Mouse (Mus musculus) urinary bladder, postnatal 36 days (tissue): ENCODE results near the gene Tnfaip3.

Experiments
- DNase-seq, 2 experiments: peaks; one replicate each; pipeline ENCODE4 v3.0.0; 2022; ENCODE audit warnings: low spot score in 2 of 2, mixed read lengths in 1 of 2

The Tnfaip3 gene

DNA sequence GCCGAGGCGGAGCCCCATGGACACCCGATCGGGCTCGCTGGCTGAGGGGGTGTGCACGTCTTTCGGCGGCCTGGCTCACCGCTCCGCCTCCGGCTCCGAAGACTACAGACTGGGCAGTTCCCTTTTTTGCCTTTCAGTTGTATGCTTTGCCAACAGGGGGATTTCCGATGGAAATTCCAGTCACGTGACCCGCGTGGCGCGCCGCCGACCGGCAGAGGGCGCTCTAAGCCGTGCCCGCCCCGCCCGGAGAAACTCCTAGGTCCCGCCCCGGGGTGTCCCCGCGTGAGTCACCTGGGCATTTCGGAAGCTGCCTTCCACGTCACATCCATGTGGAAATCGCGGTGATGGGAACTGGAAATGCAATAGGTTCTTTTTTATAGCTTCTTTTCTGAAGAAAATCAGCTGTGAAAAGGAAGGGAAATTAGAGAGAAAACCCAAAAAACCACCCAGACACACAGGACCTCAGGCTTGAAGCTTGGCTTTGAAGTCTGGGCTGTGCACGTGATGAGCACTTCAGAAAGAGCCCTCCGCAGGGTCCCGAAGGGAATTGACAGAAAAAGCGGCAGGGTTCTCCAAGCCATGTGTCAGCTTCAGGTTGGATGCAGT lies at the start of gene Tnfaip3:
Tnfaip3 (minus strand) TSS at position 401 of the 606 bp plus-strand sequence.
- peak; percentile 97 to 98 for DNase-seq

GRCm38 (mm10) chr10:19064651-19065601 lies 49.5 kb upstream of the Tnfaip3 start:
- DNase-seq, result no peak

DNA sequence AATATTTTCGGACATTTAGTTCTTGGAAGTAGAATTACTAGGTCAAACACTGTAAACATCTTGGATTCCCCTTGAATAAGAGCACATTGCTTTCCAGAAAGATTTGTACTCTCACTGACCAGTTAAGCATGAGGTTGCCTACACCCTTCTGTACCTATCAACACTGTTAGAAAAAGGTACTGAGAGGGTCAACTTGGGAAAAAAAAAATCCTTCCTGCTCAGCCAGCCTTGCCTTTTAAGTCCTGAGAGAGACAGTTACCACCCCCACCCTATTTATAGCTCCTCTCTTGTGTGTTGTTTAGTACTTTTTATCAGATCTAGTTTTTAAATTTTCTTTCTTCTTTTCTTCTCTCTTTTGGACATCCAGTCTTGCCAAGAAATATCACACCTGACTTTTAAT lies 48.2 kb upstream of the Tnfaip3 start:
- DNase-seq, result no peak

DNA sequence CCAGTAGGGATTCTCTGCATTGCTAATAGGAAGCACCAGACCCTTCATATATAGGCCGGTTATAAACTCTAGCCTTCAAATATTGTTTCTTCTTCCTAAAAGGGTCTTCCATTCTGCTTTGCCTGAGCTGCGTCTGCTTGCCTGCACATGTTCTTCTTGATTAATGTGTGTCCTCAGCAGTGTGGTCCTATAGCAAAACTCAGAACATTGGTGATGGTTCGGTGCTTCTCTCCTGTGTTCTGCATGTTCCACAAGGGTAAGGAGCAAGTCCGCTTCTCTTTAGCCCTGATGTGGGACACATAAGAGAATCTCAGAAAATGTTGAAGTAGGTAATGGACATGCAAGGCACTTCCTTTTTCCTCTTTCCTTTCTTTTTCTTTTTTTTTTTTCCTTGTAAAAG lies 47.8 kb upstream of the Tnfaip3 start:
- no peak for DNase-seq

GRCm38 (mm10) chr10:19062098-19062905 lies 46.8 kb upstream of the Tnfaip3 start:
- peak in 1 of 2 experiments; percentile 9 for DNase-seq

DNA sequence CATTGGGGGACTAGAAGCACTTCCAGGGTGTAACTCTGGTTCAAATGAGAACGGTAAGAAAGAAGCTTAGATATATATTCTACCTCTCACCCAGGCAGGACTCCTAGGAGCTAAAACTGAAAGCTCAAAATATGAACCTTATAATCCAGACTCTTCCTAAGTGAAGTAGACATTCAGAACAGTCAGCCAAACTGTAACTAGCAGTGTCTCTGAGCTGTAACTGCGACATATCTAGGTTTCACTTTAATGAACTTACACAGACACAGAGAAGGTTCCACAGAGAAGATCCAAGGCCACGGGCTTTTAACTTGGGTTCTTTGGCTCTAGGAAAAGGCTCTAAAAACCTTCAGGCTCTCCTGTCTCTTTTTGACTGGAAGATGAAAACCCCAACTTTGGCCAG lies 45.7 kb upstream of the Tnfaip3 start:
- no peak for DNase-seq

DNA sequence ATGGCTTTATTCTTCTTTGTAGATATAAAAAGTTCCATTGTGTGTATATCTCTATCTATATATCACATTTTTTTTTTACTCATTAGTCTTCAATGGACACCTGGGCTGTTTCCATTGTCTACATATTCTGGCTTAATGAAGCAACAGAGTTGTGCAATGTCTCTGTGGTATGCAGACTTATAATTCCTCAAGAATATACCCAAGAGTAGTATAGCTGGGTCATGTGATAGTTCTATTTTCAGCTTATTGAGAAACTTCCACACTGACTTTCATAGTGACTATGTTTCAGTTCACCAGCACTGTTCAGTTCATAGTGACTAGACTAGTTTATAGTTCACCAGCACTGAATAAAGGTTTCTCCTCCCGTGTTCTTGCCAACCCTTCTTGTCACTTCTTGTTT lies 38.1 kb upstream of the Tnfaip3 start:
- no peak for DNase-seq

GRCm38 (mm10) chr10:19045986-19046385 lies 30.5 kb upstream of the Tnfaip3 start:
- DNase-seq, result no peak

DNA sequence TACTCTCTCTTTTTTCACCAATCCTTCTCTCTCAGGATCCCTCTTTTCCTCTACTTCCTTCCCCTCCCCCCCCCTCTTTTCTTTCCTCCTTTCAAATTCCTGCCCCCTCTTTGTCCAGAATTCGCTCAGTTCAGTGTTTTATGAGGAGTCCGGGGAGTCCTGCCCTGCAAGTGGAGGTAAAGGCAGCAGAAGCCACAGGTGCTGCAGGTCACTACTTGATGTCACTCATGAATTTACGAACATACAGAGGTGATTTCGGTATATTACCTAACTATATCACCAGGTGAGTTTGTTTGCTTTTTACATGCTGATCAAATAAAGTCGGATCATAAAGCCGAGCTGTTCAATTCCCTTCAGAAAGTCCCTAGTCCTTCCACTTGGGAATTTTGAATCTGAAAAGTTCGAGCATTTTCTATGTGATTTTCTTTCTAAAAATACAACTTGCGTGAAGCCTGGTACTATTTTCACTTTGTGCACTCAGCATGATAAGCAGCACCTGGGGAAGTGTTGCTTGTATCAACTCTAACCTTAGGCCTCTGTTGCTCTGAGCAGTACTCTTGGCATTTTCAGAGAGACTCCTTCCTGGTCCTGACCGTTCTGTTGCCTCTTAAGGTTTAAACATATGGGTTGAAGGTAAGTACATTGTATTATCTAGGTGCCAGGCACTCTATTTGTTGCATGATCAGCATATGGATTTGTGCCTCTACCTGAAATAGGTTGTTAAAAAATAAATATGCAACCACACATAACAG lies 29.5 kb upstream of the Tnfaip3 start:
- DNase-seq, result no peak

DNA sequence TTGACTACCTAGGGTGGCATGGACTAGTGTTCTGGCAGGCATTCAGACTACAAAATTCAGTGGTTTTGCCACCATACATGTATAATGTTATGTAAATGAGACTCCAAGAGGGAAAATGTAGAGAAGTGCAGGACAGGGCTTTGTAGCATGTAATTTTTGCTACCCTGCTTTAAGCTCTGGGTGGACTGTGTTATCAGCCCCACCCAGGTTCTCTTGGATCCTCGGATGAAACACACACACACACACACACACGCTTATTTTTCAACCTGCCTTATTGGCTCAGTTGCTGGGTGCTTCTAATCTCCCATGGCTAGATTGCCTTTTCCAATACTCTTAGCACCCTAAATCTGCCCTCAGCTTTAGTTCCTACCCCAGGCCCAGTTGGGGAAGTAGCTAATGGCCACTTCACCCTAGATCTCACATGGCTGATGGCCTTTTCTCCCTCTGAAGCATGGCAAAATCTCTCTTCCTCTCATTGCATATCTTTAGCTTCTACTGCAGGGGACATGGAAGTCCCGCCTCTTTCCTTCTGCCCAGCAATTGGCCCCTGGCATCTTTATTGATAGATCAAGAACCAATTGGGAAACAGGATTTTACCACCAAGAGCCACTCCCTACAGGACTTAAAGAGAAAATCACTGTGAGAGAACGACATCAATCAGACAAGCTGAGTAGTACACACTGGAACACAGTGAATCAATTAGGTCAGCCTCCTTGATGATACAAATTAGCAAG lies 28.2 kb upstream of the Tnfaip3 start:
- peak in 1 of 2 experiments; percentile 17 for DNase-seq

DNA sequence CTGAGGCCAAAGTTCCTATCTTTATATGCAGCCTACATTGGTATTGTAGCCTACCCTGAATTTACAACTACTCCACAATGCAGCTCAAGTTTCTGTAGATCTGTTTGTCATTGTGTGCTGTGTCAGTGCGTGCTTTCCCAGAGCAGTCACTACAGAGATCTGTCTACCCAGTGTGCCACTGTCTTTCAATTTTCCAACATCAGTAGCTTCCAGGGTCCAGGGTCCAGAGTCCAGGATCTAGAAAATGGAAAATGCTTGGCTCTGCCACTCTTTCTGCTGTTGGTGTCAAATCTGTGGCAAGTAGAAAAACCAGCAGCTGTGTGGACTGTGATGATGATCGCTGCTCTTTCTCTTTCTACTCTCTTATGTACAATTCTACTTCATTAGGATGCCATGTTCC lies 24.7 kb upstream of the Tnfaip3 start:
- no peak for DNase-seq

GRCm38 (mm10) chr10:19034764-19035163 lies 19.3 kb upstream of the Tnfaip3 start:
- DNase-seq, result no peak

DNA sequence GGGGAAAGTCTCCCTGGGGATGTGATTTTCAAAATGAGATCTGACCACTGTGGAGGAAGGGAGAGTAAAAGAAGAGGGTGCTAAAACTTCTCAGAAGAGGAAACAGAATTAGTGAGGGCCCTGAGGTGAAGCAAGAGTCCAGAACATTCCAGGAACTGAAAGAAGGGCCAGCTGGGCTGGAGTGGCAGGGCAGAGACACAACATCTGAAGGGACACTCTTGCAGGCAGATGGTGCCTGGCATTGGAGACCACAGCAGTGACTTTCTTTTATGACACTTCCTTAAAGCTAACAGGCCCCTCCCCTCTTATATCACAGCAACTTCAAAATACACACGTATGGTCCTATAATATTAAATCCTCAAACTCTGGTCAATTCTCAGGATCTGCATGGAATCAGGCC lies 18.2 kb upstream of the Tnfaip3 start:
- DNase-seq, result no peak

- DNase-seq, result no peak
These were observed 16.4 kb upstream of the Tnfaip3 start for GRCm38 (mm10) chr10:19031875-19032274.

DNA sequence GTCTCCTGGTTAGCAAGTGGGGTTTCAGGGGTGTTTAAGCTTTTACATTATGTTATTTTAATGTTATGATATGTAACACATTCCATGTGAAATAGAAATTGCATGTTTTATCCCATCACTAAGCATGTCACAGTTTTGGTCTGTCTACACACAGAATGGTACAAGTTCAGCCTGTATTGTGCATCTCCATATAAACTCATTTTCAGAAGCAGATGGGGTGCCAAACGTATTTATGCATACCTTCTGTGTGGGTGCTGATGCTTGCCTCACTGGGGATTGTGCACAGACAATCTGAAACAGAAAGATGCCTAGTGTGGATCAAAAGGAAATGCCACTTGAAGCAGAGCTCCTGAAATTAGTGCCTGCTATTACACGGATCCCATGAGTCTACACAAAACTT lies 15.2 kb upstream of the Tnfaip3 start:
- no peak for DNase-seq

GRCm38 (mm10) chr10:19026710-19027109 lies 11.3 kb upstream of the Tnfaip3 start:
- DNase-seq, result no peak

DNA sequence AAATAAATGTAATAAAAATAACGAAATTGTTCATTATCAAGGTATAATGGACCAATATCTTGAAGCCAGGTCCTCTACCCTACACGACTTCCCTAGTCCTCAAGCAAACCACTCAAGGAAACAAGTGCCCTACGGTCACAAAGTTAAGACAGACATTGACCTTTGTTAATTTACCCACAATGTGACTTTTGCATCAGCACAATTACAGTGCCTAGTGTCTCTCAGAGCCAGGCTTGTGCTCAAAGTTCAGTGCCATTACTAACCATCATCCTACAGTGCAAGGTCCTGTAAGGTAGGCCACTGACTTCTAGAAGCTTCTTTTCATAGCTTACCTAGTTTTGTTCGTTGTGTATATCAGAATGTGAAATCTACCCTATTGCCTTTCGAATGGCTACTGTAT lies 8.9 kb upstream of the Tnfaip3 start:
- no peak for DNase-seq

GRCm38 (mm10) chr10:19023622-19024326 lies 8.3 kb upstream of the Tnfaip3 start:
- no peak for DNase-seq

- DNase-seq, result no peak
These were observed 6.8 kb upstream of the Tnfaip3 start for GRCm38 (mm10) chr10:19022272-19022671.

DNA sequence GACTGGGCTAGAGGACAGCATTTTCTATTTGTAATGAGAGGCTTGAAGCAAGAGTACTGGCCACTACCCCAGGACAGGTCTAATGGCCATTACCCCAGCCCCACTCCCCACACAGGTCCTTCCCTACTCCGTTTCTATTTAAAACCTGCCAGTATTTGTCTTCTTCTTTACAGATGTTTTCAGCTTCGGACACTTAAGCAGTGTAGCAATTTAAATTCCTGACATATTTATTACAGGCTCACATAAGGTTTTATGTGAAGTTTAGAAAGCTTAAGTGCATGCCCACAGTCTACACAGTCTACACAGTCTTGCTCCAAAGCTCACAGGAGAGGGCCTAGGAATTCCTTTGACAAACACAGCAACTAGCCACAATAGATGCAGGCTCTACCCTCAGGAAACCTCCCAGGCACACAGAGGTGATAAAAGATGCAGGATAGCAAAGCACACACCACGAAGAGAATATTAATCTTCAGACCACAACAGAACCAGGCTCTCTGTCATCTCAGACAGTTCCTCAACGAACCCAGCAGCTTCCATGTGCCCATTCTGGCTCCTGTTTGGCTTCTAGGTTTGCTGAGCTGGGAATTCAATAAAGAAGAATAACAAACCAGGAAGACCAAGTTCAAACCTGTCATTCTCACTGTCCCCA lies 1.5 kb upstream of the Tnfaip3 start:
- no peak for DNase-seq
